Mouse (Mus musculus) c-Kit-negative CD71-positive TER-119-positive erythroid progenitor cells, embryonic 14.5 days (primary cell): ENCODE data around the gene Hnrnpdl.

Experiments
- DNase-seq: peaks from one replicate; pipeline ENCODE4 v3.0.0-alpha.2; 2013; ENCODE audit warnings: low read depth, low spot score

The Hnrnpdl gene

GRCm38 (mm10) chr5:100039602-100040142 lies at the start of gene Hnrnpdl, which contains the start of gene Enoph1:
TSS of gene Hnrnpdl (minus strand) at chr5:100039664.
TSS of gene Enoph1 (plus strand) at chr5:100039985.
- DNase-seq: peak; percentile 92

DNA sequence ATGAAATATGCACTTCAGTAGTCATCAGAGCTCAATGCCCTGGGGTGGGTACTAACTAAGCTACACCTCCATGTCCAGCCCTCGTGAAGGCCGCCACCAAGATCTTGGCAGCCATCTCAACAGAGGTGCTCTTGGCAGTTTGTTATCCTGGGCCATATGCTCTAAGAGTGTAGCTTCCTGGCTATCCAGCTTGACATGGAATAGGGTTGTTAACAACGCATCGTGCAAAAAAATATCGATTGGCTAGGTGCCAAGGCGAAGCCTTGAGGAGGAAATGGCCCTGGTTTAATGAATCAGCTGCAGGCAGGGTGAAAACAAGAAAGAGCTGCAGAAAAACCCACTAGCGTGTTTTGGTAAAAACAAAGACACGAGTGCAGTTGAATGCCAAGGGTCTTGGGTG lies 45.6 kb upstream of the Hnrnpdl start:
- DNase-seq: no peak

DNA sequence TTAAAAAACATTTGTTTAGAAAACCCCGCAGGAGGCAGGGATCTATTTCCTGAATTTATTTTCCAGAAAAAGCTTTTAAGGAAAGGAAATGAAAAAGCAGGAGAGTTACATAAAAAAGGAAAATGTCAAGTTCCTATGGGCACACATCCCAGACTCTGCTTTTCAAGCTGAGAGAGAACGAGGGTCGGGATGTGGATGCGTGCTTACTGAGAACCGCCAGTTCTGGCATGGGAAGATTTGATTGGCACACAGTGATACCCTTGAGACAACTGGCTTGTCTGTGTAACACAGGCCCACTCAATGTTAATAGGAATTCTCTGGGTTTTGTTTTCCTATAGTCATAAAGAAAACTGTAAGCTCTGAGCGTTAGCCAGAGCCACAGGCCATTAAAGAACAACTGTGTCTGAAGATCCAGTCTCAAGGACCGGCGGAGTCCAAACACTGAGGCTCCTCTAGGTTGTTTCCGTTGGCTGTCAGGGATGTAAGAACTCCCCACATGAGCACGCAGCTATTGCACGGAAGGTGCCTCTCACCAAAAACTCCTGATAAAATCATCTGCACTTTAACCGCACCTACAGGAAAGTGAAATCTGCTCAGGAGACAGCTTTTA lies 44.6 kb upstream of the Hnrnpdl start:
- no peak for DNase-seq

DNA sequence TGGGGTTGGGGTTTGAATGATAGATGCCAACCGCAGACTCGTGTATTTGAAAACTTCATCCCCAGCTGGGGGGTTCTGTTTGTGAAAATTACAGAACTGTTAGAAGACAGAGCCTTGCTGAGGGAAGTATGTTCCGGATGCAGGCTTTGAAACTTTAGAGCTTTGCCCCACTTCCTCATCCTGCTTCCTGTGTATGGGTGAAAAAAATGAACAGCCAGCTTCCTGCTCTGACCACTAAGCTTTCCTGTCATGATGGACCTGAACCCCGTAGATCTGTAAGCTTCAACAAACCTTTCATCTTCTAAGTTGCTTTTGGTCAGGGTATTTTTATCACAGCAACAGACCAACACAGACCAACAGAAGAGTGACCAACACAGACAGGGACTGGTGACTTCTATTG lies 42.5 kb upstream of the Hnrnpdl start:
- no peak for DNase-seq

GRCm38 (mm10) chr5:100079931-100080275 lies 40.4 kb upstream of the Hnrnpdl start:
- no peak for DNase-seq

- no peak for DNase-seq
Measured at GRCm38 (mm10) chr5:100079040-100079930, 39.8 kb upstream of the Hnrnpdl start.

DNA sequence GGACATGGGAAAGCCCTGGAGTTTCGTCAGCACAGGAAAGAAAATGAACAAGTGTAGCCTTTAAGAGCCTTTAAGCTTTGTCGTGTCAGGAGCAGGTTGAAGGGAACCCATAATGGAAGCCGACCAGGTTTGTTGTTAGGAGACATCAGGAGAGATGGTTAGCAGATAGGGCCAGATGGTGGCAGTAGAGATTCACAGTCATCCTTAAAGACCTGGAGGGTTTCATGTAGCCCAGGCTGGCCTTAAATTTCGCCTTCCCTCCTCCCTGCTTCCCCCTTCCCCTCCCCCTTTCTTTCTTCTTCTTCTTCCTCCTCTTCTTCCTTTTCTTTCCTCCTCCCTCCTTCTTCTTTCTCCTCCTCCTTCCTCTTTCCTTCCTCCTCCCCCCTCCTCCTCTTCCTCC lies 35.1 kb upstream of the Hnrnpdl start:
- no peak for DNase-seq

DNA sequence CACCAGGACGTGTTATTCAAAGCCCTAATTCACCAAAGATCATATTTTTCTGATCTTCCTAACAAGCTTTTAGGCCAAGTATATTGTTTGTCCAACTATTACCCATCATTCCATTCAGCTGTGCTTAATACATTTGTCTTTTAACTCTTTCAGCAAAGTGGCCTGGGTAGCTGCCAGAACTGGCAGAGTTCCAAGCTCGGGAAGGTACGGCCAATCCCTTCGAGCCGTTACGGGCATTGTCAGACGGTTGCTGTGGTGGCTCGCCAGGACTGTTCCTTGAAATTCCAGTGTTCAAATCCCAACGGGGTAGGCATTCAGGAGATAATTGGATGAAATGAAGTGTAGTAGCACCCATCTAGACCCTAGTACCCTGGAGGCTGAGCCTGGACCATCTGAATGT lies 33.1 kb upstream of the Hnrnpdl start:
- DNase-seq: no peak

DNA sequence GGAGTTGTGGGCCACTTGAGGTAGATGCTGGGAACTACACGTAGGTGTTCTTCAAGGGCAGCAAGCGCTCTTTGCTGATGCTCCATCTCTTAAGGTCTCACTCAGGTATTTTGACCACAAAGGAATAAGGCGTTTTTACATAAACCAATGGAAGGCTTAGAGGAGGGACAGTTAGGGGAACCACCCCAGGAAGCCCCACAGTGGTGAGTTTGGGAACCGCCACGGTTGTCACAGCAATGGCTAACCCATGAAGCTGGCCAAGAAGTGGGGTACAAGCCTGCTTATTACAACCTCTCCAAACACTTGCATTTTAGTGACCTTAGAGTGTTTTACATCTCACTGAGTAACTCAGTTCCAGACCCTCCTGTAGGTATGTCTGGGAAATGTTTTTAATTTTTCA lies 32.1 kb upstream of the Hnrnpdl start:
- no peak for DNase-seq

DNA sequence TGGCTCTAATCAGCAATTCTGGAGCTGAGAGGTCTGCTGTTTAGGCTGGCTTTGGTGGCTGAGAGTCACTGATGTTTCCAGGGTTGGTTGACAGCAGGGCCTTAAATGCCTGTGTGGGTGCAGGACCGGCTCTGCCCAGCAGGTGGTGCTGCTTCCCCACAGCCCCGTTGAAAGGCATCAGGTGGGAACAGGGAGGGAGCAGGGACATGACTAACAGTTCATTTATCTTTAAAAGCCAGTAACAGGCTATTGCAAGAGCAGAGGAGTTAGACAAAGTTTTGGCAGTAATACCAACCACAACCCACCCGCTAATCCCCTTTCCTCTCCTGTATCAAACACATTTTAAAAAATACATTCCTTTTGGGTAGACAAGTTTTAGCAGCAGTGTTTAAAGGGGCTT lies 30.8 kb upstream of the Hnrnpdl start:
- DNase-seq: peak; percentile 44

DNA sequence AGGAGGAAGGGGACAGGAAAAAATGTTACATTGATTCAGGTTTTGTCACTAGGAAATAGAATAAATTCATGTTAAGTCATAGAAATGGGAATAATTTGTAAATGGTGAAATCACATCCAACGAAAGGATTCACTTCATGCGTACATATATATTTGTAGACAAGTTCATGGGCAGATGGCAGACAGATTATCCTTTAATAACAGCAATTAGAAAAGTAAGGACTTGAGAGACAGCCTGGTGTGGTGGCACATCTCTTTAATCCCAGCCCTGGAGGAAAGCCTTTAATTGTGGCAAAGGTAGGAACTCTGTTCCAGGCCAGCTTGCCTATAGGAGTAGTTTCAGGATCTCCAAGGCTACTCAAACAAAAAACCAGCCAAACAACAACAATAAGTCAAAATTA lies 30.1 kb upstream of the Hnrnpdl start:
- DNase-seq: no peak

GRCm38 (mm10) chr5:100067579-100067978 lies 28.1 kb upstream of the Hnrnpdl start:
- DNase-seq: no peak

DNA sequence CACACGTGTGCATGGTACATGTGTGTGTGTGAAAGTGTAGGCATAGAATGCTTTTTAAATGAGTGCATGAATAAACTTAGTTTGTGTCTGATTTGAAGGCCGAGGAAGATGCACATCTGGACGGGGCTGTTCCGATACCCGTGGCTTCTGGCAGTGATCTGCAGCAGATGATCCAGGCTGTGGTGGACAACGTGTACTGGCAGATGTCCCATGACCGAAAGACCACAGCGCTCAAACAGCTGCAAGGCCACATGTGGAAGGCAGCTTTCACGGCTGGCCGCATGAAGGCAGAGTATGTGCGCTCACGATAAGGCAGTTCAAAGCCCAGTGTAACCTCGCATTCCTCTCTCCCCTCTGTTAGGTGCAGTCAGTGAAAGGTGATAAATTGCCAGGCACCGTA lies 21.4 kb upstream of the Hnrnpdl start:
- DNase-seq: no peak

- DNase-seq: no peak
Measured at GRCm38 (mm10) chr5:100059326-100059725, 19.9 kb upstream of the Hnrnpdl start.

DNA sequence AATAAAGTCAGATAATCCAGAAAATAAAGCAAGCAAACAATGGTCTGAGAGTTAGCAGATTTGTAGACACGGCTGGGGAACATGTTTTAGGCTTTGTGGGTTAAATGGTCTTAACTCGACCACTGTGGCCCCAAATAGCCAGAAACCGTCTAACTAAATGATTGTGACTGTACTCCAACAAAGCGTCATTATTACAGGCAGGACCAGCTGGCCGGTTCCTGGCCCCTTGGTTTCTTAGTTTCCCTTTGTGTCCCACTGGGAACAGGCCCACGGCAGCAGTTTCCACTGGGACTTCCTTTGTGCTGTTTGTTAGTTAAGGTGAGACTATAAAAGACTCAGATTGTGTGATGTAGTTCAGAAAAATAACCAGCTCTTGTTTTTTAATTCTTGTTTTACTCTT lies 19.3 kb upstream of the Hnrnpdl start:
- no peak for DNase-seq

- no peak for DNase-seq
Measured at GRCm38 (mm10) chr5:100057461-100058209, 18.2 kb upstream of the Hnrnpdl start.

DNA sequence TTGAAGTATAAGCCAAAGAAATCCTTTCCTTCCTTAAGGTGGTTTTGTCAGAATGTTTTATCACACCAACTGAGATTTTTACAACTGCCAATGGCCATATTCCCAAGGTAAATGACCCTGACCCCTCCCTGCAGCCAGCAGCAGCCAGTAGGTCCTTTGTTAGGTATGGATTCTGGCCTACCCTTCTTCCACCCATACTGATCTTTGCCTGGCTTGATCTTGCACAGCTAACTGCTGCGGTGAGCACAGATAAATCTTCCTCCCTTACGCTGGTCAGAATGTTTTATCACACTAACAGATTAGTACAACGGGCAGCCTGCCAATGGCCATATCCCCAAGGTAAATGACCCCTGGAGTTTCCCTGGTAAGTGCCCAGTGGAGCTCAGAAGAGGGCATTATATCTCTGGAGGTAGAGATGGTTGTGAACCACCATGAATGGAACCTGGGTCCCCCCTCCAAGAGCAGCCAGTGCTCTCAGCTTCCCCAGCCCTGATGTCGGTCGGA lies 16.5 kb upstream of the Hnrnpdl start:
- DNase-seq: no peak

DNA sequence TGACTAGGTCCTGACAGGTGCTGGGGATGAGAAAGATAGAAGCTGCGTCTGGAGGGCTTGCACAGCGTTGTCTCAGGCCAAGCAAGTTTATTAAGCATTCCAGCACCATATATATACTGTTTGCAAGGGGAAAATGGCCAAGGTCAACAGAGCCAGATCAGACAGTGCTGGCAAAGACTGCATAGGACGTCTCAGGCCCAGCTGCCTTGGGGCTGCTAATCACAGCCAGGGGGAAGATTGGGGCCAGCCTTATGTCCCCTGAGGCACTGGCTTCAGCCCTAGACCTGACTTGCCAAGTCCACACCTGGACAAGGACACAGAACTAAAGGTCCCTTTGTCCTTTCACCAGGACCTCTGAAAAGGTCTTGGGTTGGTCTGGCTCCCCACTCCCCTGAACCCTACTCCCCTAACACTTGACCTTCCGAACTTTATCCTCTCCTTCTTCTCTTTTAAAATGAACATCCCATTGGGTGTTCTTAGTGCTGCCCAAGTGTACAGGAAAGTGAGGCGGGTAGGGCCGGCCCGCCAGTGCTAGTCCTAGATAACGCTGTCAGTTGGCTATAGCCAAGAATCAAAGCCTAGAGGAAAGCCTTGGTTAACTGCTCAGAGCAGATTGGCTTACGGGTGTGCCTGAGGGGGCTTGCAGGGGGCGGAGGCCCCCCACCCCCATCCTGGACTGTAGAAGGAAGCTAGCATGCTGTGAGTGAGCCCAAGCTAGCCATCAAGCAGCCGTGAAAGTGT lies 15.5 kb upstream of the Hnrnpdl start:
- no peak for DNase-seq

- no peak for DNase-seq
Measured at GRCm38 (mm10) chr5:100052728-100053127, 13.3 kb upstream of the Hnrnpdl start.

DNA sequence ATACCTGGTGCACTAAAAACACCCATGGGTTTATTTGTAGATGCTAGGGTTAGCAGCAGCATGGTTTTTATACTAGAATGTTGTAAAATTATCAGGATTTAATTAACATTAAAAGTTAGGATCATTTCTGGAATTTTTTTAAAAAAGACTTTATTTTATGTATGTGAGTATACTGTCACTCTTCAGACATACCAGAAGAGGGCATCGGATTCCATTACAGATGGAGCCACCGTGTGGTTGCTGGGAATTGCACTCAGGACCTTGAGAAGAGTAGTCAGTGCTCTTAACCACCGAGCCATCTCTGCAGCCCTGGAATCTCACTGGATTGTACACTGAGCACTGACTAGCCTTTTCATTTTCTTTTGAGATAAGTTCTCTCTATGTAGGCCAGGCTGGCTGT lies 10.4 kb upstream of the Hnrnpdl start:
- DNase-seq: no peak

DNA sequence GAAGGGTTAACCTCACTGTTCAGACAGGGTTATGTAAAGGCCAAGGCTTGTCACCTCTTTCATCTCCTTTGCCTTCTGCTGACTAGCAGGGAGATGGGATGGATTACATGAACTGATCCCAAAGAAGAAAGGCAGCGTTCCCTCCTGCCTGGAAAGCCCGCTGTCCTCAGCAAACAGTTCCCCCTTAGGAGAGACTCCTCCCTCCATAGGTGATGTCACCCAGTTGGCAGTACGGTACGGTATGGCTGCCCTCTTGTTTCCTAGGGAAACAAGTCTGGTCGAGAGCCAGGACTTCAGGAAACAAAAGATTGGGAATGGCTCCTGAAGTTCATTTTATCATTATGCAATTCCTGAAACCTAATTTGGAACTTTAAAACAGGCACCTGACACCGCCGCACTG lies 8.4 kb upstream of the Hnrnpdl start:
- no peak for DNase-seq
